24 mouse cellular contexts compared by ENCODE assay signal in genomic region chr9:45282466-45282865, GRCm38 (mm10). TPM values are rescaled to one million over a fixed set of nuclear protein-coding genes. Genes with fewer than 3 reads are reported as not detected.
DNase-seq lines count a peak whose midpoint lies in the region; ATAC-seq lines count a peak whose summit lies in the region.
"Had no signal": no experiment of that assay in that cellular context is flagged by ENCODE, and none has a peak within 500 bp of the region (broad histone marks: within the 10 kb centered on the region; RNA-seq: fewer than 3 reads in every experiment).

No protein-coding gene starts in this region.

- 0 out of 2 replicates have a peak, but pooled peaks have one; percentile 37 for ATAC-seq in common myeloid progenitor, adult 5-6 weeks (replicated peaks; ENCODE audit: low read depth, poor library complexity, severe bottlenecking)
- ATAC-seq in megakaryocyte, adult 5-6 weeks (ENCODE audit: poor library complexity, severe bottlenecking) = peak; percentile 43
- ATAC-seq: forebrain, embryonic 13.5 days; forebrain, embryonic 16.5 days; Patski had no signal

- peak; percentile 30 for DNase-seq in adrenal gland, adult 2 months
- DNase-seq in adrenal gland, postnatal 10 days = no peak
- DNase-seq in natural killer cell, adult 2 months (ENCODE audit: low spot score in 2 of 2) = peak; percentile 60 to 76
- no peak for DNase-seq in right cerebral cortex, postnatal 4 days
- DNase-seq in spleen, postnatal 4 days (ENCODE audit: low spot score in 2 of 2) = no peak
- DNase-seq in layer of hippocampus, adult 9-10 months (ENCODE audit: low spot score) = no peak
- DNase-seq: adrenal gland, postnatal 25 days; B cell, adult 2 months; cerebellum, adult 9-11 months; cerebellum, postnatal 25 days; embryo, embryonic 11 days; gastrocnemius, postnatal 25 days had no signal

RNA-seq across cellular contexts. Expression of gene Il10ra, which starts 13.5 kb away (rescaled TPM):
- 1 to 10 TPM; 2.3 to 3.7 TPM for total RNA-seq in adrenal gland, adult 2 months (2021)
- 3.1 and 3.6 TPM in 2 replicates for polyA plus RNA-seq in adrenal gland, adult 2 months (2012; rRNA removed)
- total RNA-seq in adrenal gland, postnatal 10 days (2021) = 1 to 10 TPM; 2.6 TPM
- total RNA-seq in common myeloid progenitor, adult 5-6 weeks (2017) = 3.5 and 8.2 TPM in 2 replicates
- total RNA-seq in megakaryocyte, adult 5-6 weeks (2015) = 33.9 and 37.2 TPM in 2 replicates
- total RNA-seq in megakaryocyte, adult 5-6 weeks (2017) = 68.7 and 77.1 TPM in 2 replicates
- polyA plus RNA-seq: Patski had no signal

RNA-seq across cellular contexts. Expression of gene Tmprss13, which starts 36.4 kb away (rescaled TPM):
- under 1 TPM; 0.26 to 0.73 TPM for total RNA-seq in adrenal gland, adult 2 months (2021)
- polyA plus RNA-seq in adrenal gland, adult 2 months (2012; rRNA removed) = 0.15 and 0.31 TPM in 2 replicates
- under 1 TPM in 1 of 2 experiments, not detected in 1; 0.27 TPM for total RNA-seq in adrenal gland, postnatal 10 days (2021)
- not detected in 2 replicates for total RNA-seq in common myeloid progenitor, adult 5-6 weeks (2017)
- not detected in 2 replicates for total RNA-seq in megakaryocyte, adult 5-6 weeks (2015)
- total RNA-seq in megakaryocyte, adult 5-6 weeks (2017) = 0.15 TPM in 1 of 2 replicates, not detected in the other
- total RNA-seq: CH12.LX; hematopoietic stem cell, adult 5-6 weeks had no signal
- polyA plus RNA-seq: cerebellum, adult 2 months; cortical plate, adult 2 months; forebrain, embryonic 10.5 days; forebrain, embryonic 13.5 days; forebrain, embryonic 16.5 days; G1E; hindbrain, embryonic 15.5 days; Patski had no signal

Comparison
In these comparisons a context has a peak if more than half of its experiments do, and no peak if none do; other contexts are left out.
1. DNase-seq: peak in adrenal gland, adult 2 months (single experiment) and natural killer cell, adult 2 months (2 of 2); none in adrenal gland, postnatal 10 days (single experiment), right cerebral cortex, postnatal 4 days (single experiment), spleen, postnatal 4 days (0 of 2) and layer of hippocampus, adult 9-10 months (single experiment).